Mouse (Mus musculus) lung, postnatal 0 days (tissue): ENCODE results near the gene Eif4g3. TPM values are rescaled to one million over a fixed set of nuclear protein-coding genes. Genes with fewer than 3 reads are reported as not detected.

ENCODE experiments used
- ATAC-seq: fragments of 200-750 bp; cut with Nextera tagmentation; 2 replicates; pipeline ENCODE4 v1.8.0; 2017; ENCODE audit warnings: moderate library complexity
- DNase-seq: peaks from one replicate; pipeline ENCODE4 v3.0.0-alpha.2; 2016; ENCODE audit warnings: low spot score
- H3K27ac ChIP-seq: fragments of 300-500 bp; sonication (generic); 2 replicates; pipeline ENCODE4 v1.5.1; 2014; ENCODE audit warnings: antibody characterized with exemption, mild to moderate bottlenecking, low read length, mixed read lengths
- H3K27me3 ChIP-seq: fragments of 300-500 bp; sonication (generic); replicated peaks from 2 replicates; pipeline ENCODE4 v1.6.1; 2014; ENCODE audit warnings: low read length, mixed read lengths; ENCODE audit not compliant: insufficient read depth
- H3K36me3 ChIP-seq: fragments of 300-500 bp; sonication (generic); 2 replicates; pipeline ENCODE4 v1.6.1; 2014; ENCODE audit warnings: low read length, mixed read lengths; ENCODE audit not compliant: insufficient read depth
- H3K4me1 ChIP-seq: fragments of 300-500 bp; sonication (generic); 2 replicates; pipeline ENCODE4 v1.6.1; 2014; ENCODE audit warnings: antibody characterized with exemption, low read depth, low read length, mixed read lengths; ENCODE audit not compliant: insufficient read depth
- H3K4me2 ChIP-seq: fragments of 300-500 bp; sonication (generic); replicated peaks from 2 replicates; pipeline ENCODE4 v1.6.1; 2014; ENCODE audit warnings: low read depth, mild to moderate bottlenecking, low read length, moderate library complexity, mixed read lengths
- H3K4me3 ChIP-seq: fragments of 300-500 bp; sonication (generic); 2 replicates; pipeline ENCODE4 v1.5.1; 2014; ENCODE audit warnings: low read depth, low read length
- H3K9ac ChIP-seq: fragments of 300-500 bp; sonication (generic); replicated peaks from 2 replicates; pipeline ENCODE4 v1.6.1; 2014; ENCODE audit warnings: low read depth, mild to moderate bottlenecking
- H3K9me3 ChIP-seq: fragments of 300-500 bp; sonication (generic); 2 replicates; pipeline ENCODE4 v1.6.1; 2016; ENCODE audit warnings: low read length, mixed read lengths
- CTCF ChIP-seq: IDR thresholded peaks from 2 replicates; pipeline ENCODE4 v1.5.1; 2016; ENCODE audit warnings: antibody characterized with exemption, mild to moderate bottlenecking
- EP300 ChIP-seq: IDR thresholded peaks from 2 replicates; pipeline ENCODE4 v1.6.1; 2016; ENCODE audit warnings: antibody characterized with exemption, mild to moderate bottlenecking, control low read depth
- WGBS: fragments of 180-500 bp; shearing (Covaris S2); extraction: QIAGEN DNeasy Blood & Tissue Kit; methylation state at CpG from one replicate; pipeline ENCODE4 v1.1.7; 2014; 5-methylcytosine and 5-hydroxymethylcytosine counted together
- polyA plus RNA-seq: library from polyadenylated mRNA; unstranded; fragments of >200 nt; fragmentation: Nextera tagmentation; extraction: Ambion mirVana; gene quantifications from 2 replicates; pipeline ENCODE4 v1.2.1, GENCODE M21; 2015

Eif4g3 gene
- polyA plus RNA-seq, 1 experiment from 2014 or later = 17.2 TPM

DNA sequence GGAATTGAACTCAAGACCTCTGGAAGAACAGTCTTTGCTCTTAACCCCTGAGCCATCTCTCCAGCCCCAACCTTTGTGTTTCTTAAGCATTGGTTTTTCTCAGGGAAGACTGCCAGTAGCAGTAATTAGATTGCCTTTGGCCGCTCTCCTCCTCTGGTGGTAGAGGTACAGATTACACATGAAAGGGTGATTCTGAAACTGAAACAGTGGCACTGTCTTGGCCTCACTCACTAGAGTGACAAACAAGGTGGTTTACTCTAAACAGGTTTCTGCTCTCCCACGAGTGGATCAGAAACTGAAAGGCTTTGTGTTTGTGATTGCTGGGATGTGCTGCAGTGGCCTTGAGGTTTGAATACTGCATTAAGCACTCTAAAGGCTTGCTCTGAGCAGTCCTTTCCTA lies 96.7 kb downstream of the Eif4g3 start:
- H3K27me3 ChIP-seq = no peaks in the 10 kb centered on the region
- no peak overlapping the region for H3K4me2 ChIP-seq
- DNase-seq = no peak
- H3K9me3 ChIP-seq = no peaks in the 10 kb centered on the region
- H3K4me1 ChIP-seq = no peaks in the 10 kb centered on the region
- H3K9ac ChIP-seq = no peak overlapping the region
- ATAC-seq = no peak
- no peak overlapping the region for H3K27ac ChIP-seq
- H3K4me3 ChIP-seq = no peak overlapping the region
- TF ChIP-seq CTCF = peak; percentile 38; the same call in 1 of the 2 replicates
- no peak for TF ChIP-seq EP300
- H3K36me3 ChIP-seq = 0 out of 2 replicates have a peak, but pooled peaks cover 5% of the 10 kb centered on the region
- 76% methylated on average over 2 of the region's 2 CpGs for WGBS

DNA sequence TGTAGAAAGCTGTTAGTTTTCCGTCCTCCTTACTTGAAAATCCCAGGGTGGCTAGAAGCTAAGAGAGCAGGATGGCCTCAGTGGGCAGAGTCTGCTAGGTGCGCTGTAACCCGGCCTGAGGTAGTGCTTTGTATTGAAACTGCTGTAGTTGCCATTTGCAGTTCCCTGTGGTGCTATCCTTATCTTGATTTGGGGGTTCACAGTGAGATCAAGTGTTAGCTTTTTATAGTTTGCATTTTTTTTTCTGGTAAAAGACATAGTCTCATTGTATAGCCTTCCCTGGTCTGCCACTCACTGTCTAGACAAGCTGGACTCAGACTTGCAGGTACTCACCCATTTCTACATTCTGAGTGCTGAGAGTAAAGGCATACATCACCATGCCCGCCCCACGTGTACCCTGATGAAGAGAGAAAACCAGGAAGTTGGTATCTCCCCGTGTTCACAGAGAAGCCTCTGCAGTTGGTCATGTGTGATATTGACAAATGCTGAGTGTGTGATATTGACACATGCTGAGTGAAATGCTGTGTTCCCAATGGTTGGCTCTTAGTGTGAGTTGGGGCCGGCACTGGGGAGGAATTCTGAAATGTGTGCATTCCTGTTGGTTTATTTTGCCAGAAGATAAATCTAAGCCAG lies 98.9 kb downstream of the Eif4g3 start:
- Histone ChIP-seq H3K36me3 (0 out of 2 replicates have a peak, but pooled peaks cover 7% of the 10 kb centered on the region), H3K9me3 (no peaks in the 10 kb centered on the region), H3K4me2 (no peak overlapping the region), H3K4me1 (no peaks in the 10 kb centered on the region), H3K9ac (no peak overlapping the region), H3K27ac (no peak overlapping the region), H3K27me3 (no peaks in the 10 kb centered on the region), H3K4me3 (no peak overlapping the region)
- ATAC-seq = no peak
- no peak for TF ChIP-seq CTCF
- no peak for TF ChIP-seq EP300
- DNase-seq = no peak
- WGBS = 60% methylated on average over 7 of the region's 7 CpGs

- H3K9me3 ChIP-seq = no peaks in the 10 kb centered on the region
- no peaks in the 10 kb centered on the region for H3K4me1 ChIP-seq
- no peak overlapping the region for H3K4me3 ChIP-seq
- TF ChIP-seq CTCF (no peak), EP300 (no peak)
- H3K36me3 ChIP-seq = peaks cover 29% of the 10 kb centered on the region
- 82% methylated on average over 7 of the region's 7 CpGs for WGBS
- H3K27me3 ChIP-seq = no peaks in the 10 kb centered on the region
- H3K27ac ChIP-seq = no peak overlapping the region
- H3K9ac ChIP-seq = no peak overlapping the region
- ATAC-seq (no peak), DNase-seq (no peak)
- H3K4me2 ChIP-seq = no peak overlapping the region
Measured at GRCm38 (mm10) chr4:138100456-138100855, 107.6 kb downstream of the Eif4g3 start.

- no peak overlapping the region for H3K27ac ChIP-seq
- 59% methylated on average over 10 of the region's 10 CpGs for WGBS
- no peak overlapping the region for H3K4me2 ChIP-seq
- ATAC-seq (no peak), DNase-seq (no peak)
- H3K9me3 ChIP-seq = no peaks in the 10 kb centered on the region
- TF ChIP-seq CTCF (no peak), EP300 (no peak)
- peaks cover 30% of the 10 kb centered on the region for H3K36me3 ChIP-seq
- no peaks in the 10 kb centered on the region for H3K4me1 ChIP-seq
- H3K4me3 ChIP-seq = no peak overlapping the region
- H3K27me3 ChIP-seq = no peaks in the 10 kb centered on the region
- no peak overlapping the region for H3K9ac ChIP-seq
Measured at GRCm38 (mm10) chr4:138101795-138102194, 109.0 kb downstream of the Eif4g3 start.

DNA sequence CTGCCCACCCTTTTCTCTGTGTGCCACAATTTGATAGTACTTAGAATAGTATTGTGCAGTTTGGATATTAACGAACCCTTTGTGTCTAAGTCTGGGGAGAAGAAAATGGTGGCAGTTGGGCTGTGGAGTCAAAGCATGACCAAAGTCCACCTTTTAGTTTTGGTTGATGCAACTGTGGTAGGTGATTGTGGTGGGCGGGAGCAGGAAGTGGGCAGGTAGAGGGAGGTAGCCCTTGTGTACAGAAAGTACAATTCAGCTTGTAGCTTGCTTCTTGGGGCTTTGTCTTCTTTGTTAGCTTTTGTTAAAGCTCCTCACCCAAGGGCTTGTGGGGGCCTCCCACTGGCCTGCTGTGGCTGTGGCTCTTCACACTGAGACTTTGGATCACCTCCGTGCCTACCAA lies 109.6 kb downstream of the Eif4g3 start:
- ATAC-seq = no peak
- H3K36me3 ChIP-seq = peaks cover 29% of the 10 kb centered on the region

GRCm38 (mm10) chr4:138104967-138105366 lies 112.1 kb downstream of the Eif4g3 start:
- Histone ChIP-seq H3K4me2 (no peak overlapping the region), H3K27ac (no peak overlapping the region), H3K27me3 (no peaks in the 10 kb centered on the region), H3K9me3 (no peaks in the 10 kb centered on the region), H3K36me3 (peaks cover 26% of the 10 kb centered on the region), H3K9ac (no peak overlapping the region), H3K4me1 (no peaks in the 10 kb centered on the region), H3K4me3 (no peak overlapping the region)
- 85% methylated on average over 3 of the region's 3 CpGs for WGBS
- DNase-seq (no peak), ATAC-seq (no peak)
- TF ChIP-seq CTCF = no peak
- no peak for TF ChIP-seq EP300

More for the DNA sequence above, 109.6 kb downstream of the Eif4g3 start:
- H3K4me3 ChIP-seq = no peak overlapping the region
- no peak overlapping the region for H3K27ac ChIP-seq
- no peaks in the 10 kb centered on the region for H3K4me1 ChIP-seq
- no peak overlapping the region for H3K4me2 ChIP-seq
- no peaks in the 10 kb centered on the region for H3K9me3 ChIP-seq
- TF ChIP-seq EP300 = no peak
- H3K27me3 ChIP-seq = no peaks in the 10 kb centered on the region
- no peak for DNase-seq
- 87% methylated on average over 3 of the region's 3 CpGs for WGBS
- H3K9ac ChIP-seq = no peak overlapping the region
